Mouse (Mus musculus) gastrocnemius, adult 18-20 months (tissue): ENCODE data around the gene Svs1. TPM values are rescaled to one million over a fixed set of nuclear protein-coding genes. Genes with fewer than 3 reads are reported as not detected.

Experiments used
- DNase-seq: peaks from one replicate; pipeline ENCODE4 v3.0.0; 2021; ENCODE audit warnings: low spot score
- total RNA-seq, 2 experiments: library from RNA; stranded (reverse); gene quantifications; 2 replicates each; pipeline ENCODE4 v1.2.3; 2021

Svs1 gene
- total RNA-seq, 2 experiments from 2014 or later: not detected

DNA sequence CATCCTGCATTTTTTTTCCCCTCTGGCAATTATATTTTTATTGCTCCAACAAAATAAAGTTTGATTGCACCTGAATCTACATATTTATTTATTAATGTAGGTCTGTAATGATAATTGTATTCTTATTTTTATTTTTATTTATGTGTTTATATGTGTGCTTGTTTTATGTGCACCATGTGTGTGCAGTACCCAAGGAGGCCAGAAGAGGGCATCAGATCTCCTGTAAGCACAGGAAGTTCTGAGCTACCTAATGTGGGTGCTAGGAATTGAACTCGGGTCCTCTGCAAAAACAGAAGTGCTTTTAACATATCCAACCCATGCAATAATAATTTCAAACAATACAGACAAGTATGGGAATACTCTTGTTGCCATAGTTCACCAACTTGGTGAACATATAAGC lies 23.0 kb downstream of the Svs1 start:
- no peak for DNase-seq

DNA sequence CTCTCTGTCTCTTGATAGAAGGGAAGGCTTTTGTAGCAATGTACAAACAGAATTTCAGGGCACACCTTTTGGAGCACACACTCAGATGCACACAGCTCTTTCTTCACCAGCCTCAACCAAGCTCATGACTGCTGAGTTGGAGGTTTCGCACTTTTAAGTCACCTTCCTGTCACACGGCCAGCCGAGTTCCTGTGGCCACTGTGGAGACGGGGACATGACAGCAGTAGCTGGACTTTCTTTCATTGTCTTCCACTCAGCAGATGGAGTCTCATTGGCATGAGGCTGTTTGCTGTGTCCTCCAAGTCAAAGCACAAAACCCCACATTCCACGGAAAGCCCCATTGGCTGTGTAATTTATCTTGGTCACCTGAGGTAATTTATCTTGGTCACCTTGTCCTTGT lies 24.5 kb downstream of the Svs1 start:
- DNase-seq: no peak

DNA sequence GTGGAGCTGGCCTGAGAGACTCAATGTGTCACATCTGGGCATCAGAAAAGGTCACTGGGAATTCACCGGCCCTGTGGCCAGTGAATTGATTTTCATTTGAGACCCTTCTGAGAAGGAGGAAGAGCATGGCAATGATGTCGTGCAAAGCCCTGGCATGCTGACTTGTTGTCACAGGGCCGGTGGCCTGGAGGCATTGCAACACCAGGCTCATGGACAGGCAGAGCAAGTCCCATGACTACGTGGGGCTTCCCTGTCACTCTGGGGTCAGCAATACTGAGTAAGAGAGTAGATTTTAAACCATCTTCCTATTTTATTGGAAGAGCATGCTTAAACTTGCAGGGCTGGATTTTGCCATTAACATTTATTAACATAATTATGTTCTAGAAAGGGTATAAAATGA lies 26.4 kb downstream of the Svs1 start:
- no peak for DNase-seq

DNA sequence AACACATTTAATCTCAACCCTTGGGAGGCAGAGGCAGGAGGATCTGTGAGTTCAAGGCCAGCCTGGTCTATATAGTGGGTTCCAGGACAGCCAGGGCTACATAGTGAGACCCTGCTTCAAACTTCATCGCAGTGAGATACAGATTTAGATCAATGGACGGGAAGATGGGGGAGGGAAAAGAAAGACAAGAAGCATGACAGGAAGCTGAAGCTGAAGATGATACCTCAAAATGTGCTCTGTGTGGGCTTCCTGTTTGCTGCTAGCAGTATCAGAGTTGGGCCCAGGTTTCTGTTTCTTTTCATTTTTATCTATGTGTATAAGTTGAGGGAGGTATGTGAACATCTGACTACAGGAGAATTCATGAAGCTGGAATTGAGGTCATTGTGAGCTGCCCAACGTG lies 26.8 kb downstream of the Svs1 start:
- no peak for DNase-seq

DNA sequence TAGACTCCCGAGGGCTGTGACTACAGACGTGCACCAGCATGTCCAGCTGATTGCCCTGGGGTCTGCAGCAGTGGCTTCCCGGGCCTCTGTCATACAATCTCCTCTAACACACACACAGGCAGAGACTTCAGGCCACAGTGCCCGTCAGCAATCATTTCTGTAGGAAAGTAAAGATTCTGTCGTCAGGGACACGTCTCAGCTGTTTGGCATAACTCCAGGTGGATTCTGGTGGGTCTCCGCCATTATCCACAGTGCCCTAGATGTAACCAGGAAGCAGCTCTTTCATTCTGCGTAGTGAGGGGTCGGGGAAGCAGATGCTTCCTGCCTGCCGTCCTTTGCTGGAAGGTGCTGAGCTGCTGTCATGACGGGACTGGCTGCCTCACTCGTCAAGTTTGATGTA lies 30.5 kb downstream of the Svs1 start:
- no peak for DNase-seq

DNA sequence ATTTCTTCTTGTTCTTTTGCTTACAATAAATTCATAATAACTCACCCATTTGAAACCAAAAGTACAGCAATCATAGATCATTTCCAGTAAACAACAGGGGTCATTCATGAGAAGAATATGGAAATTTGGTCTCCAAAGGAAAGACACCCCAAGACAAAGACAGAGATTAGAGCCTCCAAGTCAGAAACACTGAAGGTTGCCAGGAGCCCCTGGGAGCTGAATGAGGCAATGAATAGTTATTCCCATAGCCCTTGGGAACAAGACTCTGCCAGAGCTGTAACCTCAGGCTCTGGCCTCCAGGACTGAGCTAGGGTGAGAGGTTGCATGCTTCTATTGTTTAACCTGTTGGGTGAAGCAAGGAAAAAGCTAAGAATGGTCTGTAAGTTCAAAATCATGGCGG lies 32.7 kb downstream of the Svs1 start:
- DNase-seq: no peak

DNA sequence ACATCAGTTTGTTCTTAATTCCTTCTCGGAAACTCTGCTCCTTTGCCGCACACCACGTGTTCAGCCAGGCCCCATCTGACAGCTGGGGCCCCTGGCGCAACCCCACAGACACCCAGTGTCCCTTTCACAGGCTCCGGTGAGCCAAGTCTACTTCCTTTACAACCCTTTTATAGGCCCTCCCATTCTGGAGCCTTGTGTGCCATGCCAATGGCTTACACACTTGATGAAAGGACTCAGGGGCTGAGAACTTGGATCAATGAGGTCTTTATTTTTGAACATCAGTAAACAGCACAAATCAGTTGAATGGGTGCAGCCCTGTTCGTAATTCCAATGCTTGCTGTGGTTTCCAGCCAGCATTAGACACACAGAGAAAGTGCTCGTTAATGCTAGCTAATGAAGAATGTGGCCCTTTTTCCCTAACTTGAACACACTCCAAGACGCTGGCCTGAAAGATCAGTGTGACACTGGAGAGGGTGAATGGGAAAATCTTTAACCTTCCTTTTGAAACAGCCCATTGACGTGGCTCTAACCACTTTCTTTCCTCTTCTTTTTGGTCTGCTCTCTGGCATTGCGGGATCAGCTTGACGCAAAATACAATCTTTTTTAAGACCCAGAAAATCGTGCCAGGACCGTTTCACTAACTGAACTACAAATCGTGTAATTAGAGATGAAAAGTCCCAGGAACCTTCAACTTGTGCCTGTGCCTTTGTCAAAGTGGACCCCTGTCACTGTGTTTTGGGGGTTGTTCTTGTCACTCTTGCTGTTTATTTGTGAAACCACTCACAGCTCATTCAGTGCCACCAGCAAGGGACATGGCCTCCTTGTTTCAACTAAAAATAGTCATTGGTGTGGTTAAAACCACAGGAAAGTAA lies 34.7 kb downstream of the Svs1 start:
- peak; percentile 24 for DNase-seq

DNA sequence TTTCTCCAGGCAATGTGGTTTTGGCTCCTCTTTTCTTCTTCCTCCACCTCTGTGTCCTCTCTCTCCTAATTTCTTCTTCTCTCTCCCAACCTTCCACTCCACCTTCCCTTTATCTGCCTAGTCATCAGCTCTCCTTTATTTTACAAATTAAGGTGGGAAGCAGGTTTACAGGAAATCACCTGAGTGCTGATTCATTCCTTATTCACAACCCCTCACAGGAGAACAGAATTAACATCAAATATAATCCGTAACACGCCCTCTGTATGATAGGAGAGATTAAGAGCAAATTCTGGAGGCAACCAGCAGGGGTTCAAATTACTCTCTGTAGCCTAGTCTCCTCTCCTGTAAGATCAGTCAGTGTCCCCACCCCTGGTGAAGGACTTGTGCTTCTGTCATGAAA lies 35.7 kb downstream of the Svs1 start:
- no peak for DNase-seq

DNA sequence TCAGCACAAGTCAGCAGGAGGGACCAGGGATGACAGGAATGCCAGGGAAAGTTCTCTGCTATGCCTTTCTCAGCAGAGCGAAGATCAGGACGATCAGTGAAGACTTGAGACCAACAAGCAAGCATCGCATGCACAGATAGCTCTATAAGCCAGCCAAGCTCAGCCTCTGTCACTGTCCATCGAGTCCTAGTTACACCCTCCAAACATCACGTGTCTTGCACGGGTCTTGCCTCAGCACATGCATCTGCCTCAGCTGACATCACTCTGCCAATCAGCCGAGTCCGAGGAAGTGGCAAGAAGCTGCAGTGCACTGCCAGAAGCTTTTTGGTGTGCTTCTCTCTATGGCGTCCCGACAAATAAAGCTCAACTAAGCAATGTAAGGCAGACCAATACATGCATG lies 36.7 kb downstream of the Svs1 start:
- DNase-seq: no peak

DNA sequence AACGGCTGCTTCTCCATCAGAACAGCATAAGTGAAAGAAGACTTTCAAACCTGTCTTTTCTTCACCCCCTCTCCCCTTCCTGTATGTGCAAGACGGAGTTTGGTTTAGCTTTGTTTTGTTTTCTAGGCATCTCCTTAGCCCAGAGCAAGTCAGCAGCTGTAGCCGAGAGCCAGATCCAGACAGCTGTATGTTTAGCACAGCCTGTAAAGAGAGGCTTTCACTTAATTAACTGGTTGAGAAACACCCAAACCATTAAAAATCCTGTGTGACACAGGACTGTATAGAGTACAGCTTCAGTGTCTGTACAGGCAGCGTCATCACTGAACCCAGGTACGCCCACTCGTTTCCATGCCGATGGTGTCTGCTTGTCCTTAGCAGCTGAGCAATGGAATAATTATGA lies 38.6 kb downstream of the Svs1 start:
- DNase-seq: no peak

DNA sequence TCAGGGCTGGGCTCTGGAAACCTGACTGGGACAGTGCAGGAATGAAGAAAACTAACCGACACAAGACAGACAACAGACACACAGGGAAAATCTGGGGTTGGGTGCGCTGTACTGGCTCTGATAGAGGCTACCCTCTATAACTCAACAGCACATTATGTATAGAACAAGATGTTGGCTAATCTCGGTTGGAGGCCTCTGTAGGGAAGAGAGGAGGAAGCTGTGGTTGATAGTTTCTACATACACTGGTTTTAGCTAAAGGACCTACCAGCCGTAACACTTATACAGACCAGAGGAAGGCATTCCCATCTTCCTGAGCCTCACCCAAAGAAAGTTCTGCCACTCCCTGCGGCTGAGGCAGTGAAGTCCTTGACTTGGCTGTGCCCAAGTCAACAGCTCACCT lies 39.8 kb downstream of the Svs1 start:
- DNase-seq: no peak

DNA sequence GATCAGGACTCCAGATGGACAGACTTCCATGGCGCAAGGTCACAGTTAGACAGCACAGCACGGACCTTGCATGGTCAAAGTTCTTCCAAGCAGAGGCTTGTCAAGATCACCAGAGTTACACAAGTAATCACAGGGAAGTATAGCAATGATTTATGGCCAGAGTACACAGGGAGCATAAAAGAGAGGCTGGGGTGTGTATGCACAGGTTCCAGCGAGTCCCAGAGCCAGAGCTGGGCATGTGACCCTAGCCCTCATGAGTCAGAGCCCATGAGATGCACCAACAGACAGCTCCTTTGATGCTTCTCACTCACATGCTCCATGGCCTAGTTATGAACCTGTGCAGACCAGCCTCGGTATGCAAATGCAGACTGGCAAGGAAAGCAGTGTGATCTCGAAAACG lies 41.4 kb downstream of the Svs1 start:
- DNase-seq: no peak

DNA sequence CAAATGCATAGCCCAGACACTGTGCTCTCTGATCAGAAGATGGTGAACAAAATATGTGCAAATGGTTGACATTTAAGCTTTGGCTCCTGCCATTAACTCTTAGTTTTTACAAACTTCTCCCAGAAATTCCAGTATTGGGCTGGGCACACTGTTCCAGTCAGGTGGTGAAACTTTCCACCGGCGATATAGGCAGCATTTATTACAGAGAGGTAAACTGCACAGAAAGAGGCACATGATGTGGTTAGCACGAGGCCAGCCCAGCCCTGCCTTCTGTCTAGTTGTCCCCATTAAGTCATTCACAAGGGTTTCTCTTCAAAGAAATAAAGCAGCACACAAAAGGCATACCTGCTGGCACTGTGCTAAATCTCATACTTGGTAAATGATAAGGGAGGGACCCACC lies 42.0 kb downstream of the Svs1 start:
- DNase-seq: no peak

DNA sequence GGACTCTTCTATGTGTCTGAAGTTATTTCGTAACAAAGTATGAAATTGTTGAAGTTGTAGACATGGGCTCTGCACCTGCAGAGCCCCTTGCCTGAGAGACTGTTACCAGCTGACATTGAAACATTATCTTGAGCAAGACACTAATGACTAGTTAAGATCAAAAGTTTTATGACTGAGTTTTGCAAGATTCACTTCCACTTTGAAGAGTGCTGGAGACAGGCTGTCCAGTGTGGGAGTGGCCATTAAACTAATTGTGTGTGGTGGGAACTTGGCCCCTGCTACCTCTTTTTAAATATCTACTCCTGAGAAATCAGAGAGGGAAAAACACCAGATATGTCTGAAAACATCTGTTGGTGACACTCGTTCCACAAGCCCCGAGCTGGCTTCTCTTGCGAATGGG lies 44.6 kb downstream of the Svs1 start:
- no peak for DNase-seq

DNA sequence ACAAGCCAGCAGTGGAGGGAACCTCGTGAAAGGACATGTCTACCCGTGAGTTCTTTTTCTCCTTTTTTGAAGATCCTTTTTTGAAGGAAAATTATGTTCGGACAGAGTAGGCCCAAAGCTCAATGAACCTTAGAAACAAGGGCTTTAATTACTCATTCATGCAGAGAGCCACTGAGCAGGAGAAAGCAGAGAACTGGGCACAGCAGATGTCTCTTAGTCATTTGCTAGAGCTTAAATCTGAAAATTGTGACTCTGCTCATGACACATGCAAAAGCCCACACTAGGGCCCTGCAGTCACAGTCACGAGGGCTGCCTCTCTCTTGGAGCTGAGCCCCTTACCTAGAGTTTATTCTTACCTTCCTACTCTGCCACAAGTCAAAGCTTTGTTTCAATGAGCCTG lies 46.1 kb downstream of the Svs1 start:
- no peak for DNase-seq

DNA sequence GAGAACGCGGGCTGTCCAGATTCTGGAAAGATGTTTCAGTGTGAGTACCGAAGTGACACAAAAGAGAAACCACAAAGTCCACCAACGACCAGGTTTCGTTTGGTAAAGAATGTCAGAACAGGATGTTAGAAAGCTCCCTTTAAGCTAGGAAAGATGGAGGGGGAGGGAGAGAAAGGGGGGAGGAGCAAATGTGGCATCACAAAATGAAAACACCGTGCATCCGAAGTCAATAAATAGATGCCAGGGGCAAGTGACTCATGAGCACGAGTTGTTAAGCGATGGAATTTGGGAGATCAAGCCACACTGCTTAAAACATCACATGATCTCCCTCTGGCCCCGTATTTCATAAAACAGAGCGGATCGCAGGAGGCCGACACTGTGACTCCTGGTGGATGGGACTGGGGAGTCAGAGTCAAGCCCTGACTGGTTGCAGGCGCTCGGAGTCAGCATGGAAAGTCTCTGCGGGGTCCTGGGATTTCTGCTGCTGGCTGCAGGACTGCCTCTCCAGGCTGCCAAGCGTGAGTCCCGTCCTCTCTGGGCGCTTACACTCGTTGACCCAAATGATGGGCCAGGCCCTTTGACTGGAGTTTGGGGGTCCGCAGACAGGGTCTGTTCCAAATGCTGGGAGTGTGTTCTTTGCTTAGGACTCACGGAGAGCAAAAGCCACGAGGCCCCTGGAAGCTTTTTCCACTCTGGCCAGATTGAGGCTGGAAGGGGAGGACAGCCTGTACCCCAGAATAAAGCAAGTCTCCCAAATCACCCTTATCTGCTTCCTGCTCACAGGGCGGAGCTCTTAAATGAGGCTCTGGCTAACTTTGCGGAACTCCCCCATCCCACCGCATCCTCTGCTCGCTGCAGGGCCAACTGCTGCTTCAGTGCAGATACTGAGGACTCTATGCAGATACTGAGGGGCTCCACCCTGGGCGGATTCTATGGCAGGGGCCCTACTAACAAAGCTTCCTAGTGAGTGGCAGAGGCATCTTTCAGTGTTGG lies 49.9 kb downstream of the Svs1 start, which contains the start of gene Gpnmb:
Gene Gpnmb (plus strand): TSS at position 272 of the 993 bp plus-strand sequence.
- no peak for DNase-seq

DNA sequence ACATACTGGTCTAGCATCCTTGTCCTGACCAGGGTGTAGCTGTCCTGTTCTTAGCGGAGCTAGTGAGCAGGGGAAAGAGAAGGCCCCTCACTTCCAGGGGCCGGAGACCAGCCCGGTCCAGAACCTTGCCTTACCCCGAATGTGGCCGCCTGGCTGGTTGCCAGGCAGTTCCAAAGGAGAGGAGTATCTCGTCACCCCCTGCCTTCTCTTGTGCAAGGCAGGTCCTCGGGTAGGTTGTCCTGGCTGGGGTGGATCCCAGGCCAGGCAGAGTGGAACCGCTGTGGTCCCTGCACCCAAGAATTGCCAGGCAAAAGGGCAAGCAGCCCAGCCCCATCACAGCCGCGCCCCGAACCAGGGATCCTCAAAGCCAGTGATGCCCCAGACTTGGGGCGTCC lies 50.6 kb downstream of the Svs1 start:
- DNase-seq: no peak

DNA sequence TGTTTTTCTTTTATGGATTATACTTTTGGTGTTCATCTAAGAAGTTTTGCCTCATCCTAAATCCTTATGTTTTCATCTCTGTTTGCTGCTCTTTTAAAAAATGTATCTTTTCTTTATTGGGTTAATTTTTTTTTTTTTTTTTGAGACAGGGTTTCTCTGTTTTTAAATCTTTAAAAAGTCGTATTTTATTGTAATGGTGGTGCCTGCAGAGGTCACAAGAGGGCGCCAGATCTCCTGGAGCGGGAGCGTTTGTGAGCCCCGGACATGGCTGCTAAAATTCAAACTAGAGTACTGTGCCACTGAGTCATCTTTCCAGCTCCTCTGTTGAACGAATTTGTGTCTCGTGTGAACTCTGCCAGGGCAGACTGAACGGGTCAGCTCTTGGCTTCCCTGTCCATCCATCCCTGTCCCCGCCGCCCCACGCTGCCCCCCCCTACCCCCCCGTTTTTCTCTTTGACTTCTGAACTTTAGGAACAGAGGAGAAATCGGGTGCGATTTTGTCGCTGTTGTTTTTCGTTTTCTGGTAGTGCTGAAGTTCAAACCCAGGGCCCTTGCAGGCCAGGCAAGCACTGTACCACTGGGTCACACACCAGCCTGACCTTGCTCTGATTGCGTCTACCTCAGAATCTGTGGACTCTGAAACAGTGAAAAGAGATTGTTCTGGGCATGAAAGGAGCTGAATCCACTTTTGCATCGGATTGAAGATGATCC lies 53.0 kb downstream of the Svs1 start:
- peak; percentile 56 for DNase-seq
